Mouse (Mus musculus): Measurements from ENCODE around the gene Hesx1. TPM values are rescaled to one million over a fixed set of nuclear protein-coding genes. Genes with fewer than 3 reads are reported as not detected.

Hesx1 gene
- total and polyA plus RNA-seq, 3 experiments, result 1.9 to 4.3 (median 3.9) TPM

DNA sequence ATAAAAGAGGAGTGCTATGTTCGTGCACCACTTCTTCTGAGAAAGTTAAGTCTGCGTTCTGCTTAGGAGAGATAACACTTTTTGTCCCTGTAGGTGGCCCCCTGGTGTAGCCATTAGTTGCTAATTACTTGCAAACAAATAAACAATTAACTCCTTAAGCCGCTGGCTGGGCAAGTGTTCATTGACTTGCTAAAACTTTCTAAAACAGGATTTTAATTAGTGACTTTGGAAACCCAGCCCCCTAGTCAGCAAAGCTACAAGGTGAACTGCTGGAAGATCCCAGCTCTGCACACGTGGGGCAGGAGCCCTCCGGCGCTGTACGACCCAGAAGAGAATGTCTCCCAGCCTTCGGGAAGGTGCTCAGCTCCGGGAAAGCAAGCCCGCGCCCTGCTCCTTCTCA is 6.2 kb downstream of the Hesx1 start:
- no peak for TF ChIP-seq NRF1 (IDR thresholded peaks at IDR 0.05; ENCODE audit: low read depth, low read length)
- Histone ChIP-seq H3K4me2 (ENCODE audit: insufficient read depth, low read depth, poor library complexity, severe bottlenecking) (no peak overlapping the region), H3K4me3 (replicated peaks in 1 of 3; ENCODE audit: low read depth in 2 of 3, low read length in 2 of 3, poor library complexity in 1 of 3) (no peak overlapping the region), H3K36me3 (replicated peaks in 1 of 2; ENCODE audit: control insufficient read depth in 1 of 2, insufficient read depth in 1 of 2, low read length in 1 of 2) (no peaks in the 10 kb centered on the region), H3K79me2 (replicated peaks; ENCODE audit: control insufficient read depth, extremely low read depth, insufficient read depth, poor library complexity, severe bottlenecking) (no peaks in the 10 kb centered on the region), H3K4me1 (ENCODE audit: control insufficient read depth in 1 of 2, insufficient read depth in 2 of 2) (no peaks in the 10 kb centered on the region), H3K9me3 (replicated peaks; ENCODE audit: low read length) (no peaks in the 10 kb centered on the region), H3K9ac (ENCODE audit: insufficient read depth, low read depth) (no peak overlapping the region), H3K27ac (ENCODE audit: insufficient read depth, low read depth) (no peak overlapping the region), H3K27me3 (replicated peaks) (no peaks in the 10 kb centered on the region)
- dilution Hi-C loops (cut with MboI; ENCODE audit: extremely low pct_ligation_motif_present, extremely low pct_unique_long_range_greater_than_20kb, low sequenced_read_pairs) (no loop called here), in situ Hi-C loops (cut with MboI; ENCODE audit: low pct_ligation_motif_present, low pct_unique_long_range_greater_than_20kb, low sequenced_read_pairs) (loop anchor here (25.0 kb wide), 1 partner anchor 513 kb away; no protein-coding TSS in a partner anchor)
- no peak for DNase-seq (ENCODE audit: extremely low read depth)

DNA sequence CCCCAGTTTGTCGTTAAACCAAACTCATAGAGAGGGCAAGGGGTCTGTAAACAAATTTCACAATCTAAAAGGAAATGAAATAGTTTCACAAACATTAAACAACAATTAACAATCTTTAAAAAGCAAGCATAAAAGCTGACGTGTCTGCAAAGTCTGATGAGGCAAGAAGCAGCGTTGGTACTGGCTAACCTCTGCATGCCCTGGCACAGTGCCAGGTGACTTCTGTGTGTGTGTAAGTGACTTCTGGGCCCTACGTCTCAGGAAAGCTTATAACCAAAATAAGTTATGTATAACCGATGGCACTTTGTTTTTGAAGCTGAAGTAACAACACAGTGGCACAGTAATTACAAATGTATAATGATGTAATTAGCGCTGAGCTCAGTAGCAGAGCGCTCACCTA is 10.7 kb downstream of the Hesx1 start:
- H3K4me3 ChIP-seq (replicated peaks in 1 of 3; ENCODE audit: low read depth in 2 of 3, low read length in 2 of 3, poor library complexity in 1 of 3), result no peak overlapping the region
- dilution Hi-C loops (cut with MboI; ENCODE audit: extremely low pct_ligation_motif_present, extremely low pct_unique_long_range_greater_than_20kb, low sequenced_read_pairs) (no loop called here), in situ Hi-C loops (cut with MboI; ENCODE audit: low pct_ligation_motif_present, low pct_unique_long_range_greater_than_20kb, low sequenced_read_pairs) (loop anchor here (25.0 kb wide), 1 partner anchor 518 kb away; no protein-coding TSS in a partner anchor)
- DNase-seq (ENCODE audit: extremely low read depth), result no peak
- TF ChIP-seq MAZ (IDR thresholded peaks at IDR 0.05; ENCODE audit: low read depth, low read length), result no peak
- H3K27ac ChIP-seq (ENCODE audit: insufficient read depth, low read depth), result no peak overlapping the region
- H3K9ac ChIP-seq (ENCODE audit: insufficient read depth, low read depth), result no peak overlapping the region
- H3K79me2 ChIP-seq (replicated peaks; ENCODE audit: control insufficient read depth, extremely low read depth, insufficient read depth, poor library complexity, severe bottlenecking), result no peaks in the 10 kb centered on the region
- no peaks in the 10 kb centered on the region for H3K27me3 ChIP-seq (replicated peaks)
- no peaks in the 10 kb centered on the region for H3K9me3 ChIP-seq (replicated peaks; ENCODE audit: low read length)
- no peaks in the 10 kb centered on the region for H3K36me3 ChIP-seq (replicated peaks in 1 of 2; ENCODE audit: control insufficient read depth in 1 of 2, insufficient read depth in 1 of 2, low read length in 1 of 2)
- no peaks in the 10 kb centered on the region for H3K4me1 ChIP-seq (ENCODE audit: control insufficient read depth in 1 of 2, insufficient read depth in 2 of 2)
- no peak overlapping the region for H3K4me2 ChIP-seq (ENCODE audit: insufficient read depth, low read depth, poor library complexity, severe bottlenecking)

DNA sequence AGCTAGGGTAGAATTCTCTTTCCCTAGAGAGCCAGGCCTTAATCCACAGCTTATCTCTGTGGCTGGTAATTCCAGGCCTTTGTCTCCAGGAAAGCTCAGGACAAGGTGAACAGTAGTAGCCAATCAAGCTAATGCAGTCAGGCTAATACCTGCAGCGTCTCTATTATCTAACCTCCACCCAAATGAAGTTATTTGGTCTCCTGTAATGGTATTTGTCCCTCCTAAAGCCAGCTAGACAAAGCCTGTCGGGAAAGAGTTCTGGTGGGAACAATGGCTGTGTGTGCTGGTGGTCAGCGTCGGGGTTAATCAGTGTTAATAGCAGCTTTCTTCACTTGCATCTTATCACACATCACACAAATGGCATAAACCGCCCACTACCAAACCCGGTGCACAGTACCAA is 11.7 kb downstream of the Hesx1 start:
- DNase-seq (ENCODE audit: extremely low read depth), result no peak
- H3K27me3 ChIP-seq (replicated peaks), result no peaks in the 10 kb centered on the region
- no peak overlapping the region for H3K4me3 ChIP-seq (replicated peaks in 1 of 3; ENCODE audit: low read depth in 2 of 3, low read length in 2 of 3, poor library complexity in 1 of 3)
- dilution Hi-C loops (cut with MboI; ENCODE audit: extremely low pct_ligation_motif_present, extremely low pct_unique_long_range_greater_than_20kb, low sequenced_read_pairs), result no loop called here
- H3K4me1 ChIP-seq (ENCODE audit: control insufficient read depth in 1 of 2, insufficient read depth in 2 of 2), result no peaks in the 10 kb centered on the region
- no peaks in the 10 kb centered on the region for H3K79me2 ChIP-seq (replicated peaks; ENCODE audit: control insufficient read depth, extremely low read depth, insufficient read depth, poor library complexity, severe bottlenecking)
- H3K27ac ChIP-seq (ENCODE audit: insufficient read depth, low read depth), result no peak overlapping the region
- no peak overlapping the region for H3K9ac ChIP-seq (ENCODE audit: insufficient read depth, low read depth)
- in situ Hi-C loops (cut with MboI; ENCODE audit: low pct_ligation_motif_present, low pct_unique_long_range_greater_than_20kb, low sequenced_read_pairs), result loop anchor here (25.0 kb wide), 1 partner anchor 519 kb away; no protein-coding TSS in a partner anchor
- H3K4me2 ChIP-seq (ENCODE audit: insufficient read depth, low read depth, poor library complexity, severe bottlenecking), result no peak overlapping the region
- no peaks in the 10 kb centered on the region for H3K9me3 ChIP-seq (replicated peaks; ENCODE audit: low read length)
- H3K36me3 ChIP-seq (replicated peaks in 1 of 2; ENCODE audit: control insufficient read depth in 1 of 2, insufficient read depth in 1 of 2, low read length in 1 of 2), result no peaks in the 10 kb centered on the region
- no peak for TF ChIP-seq ZNF384 (IDR thresholded peaks at IDR 0.05; ENCODE audit: low read depth, low read length)
- no peak for TF ChIP-seq EP300 (IDR thresholded peaks at IDR 0.05; ENCODE audit: low read length)
- TF ChIP-seq SMC3 (IDR thresholded peaks at IDR 0.05; ENCODE audit: low read depth, low read length), result no peak
- TF ChIP-seq KAT2A (IDR thresholded peaks at IDR 0.05; ENCODE audit: insufficient replicate concordance, low read length), result no peak
- no peak for TF ChIP-seq CHD2 (IDR thresholded peaks at IDR 0.05; ENCODE audit: low read length)
- no peak for TF ChIP-seq UBTF (IDR thresholded peaks at IDR 0.05; ENCODE audit: low read depth, low read length)
- TF ChIP-seq TBP (conservative IDR thresholded peaks at IDR 0.05; ENCODE audit: low read depth, low read length), result no peak
- no peak for TF ChIP-seq ZMIZ1 (IDR thresholded peaks at IDR 0.05; ENCODE audit: low read depth, low read length)
- no peak for TF ChIP-seq MAFK (IDR thresholded peaks at IDR 0.05; ENCODE audit: insufficient replicate concordance, low read length)
- no peak for TF ChIP-seq JUN (IDR thresholded peaks at IDR 0.05; ENCODE audit: insufficient read depth, low read depth, low read length)
- no peak for TF ChIP-seq NRF1 (IDR thresholded peaks at IDR 0.05; ENCODE audit: low read depth, low read length)
- TF ChIP-seq MXI1 (IDR thresholded peaks at IDR 0.05; ENCODE audit: low read depth, low read length), result no peak
- TF ChIP-seq E2F4 (IDR thresholded peaks at IDR 0.05; ENCODE audit: insufficient replicate concordance, low read depth, low read length), result no peak
- TF ChIP-seq MAZ (IDR thresholded peaks at IDR 0.05; ENCODE audit: low read depth, low read length), result no peak
- TF ChIP-seq POLR2A (IDR thresholded peaks at IDR 0.05; ENCODE audit: low read depth, low read length), result no peak
- TF ChIP-seq GABPA (IDR thresholded peaks at IDR 0.05; ENCODE audit: insufficient replicate concordance, low read depth, low read length), result no peak
- TF ChIP-seq MAX (IDR thresholded peaks at IDR 0.05; ENCODE audit: low read length), result no peak
- no peak for TF ChIP-seq CHD1 (IDR thresholded peaks at IDR 0.05; ENCODE audit: low read depth, low read length)
- TF ChIP-seq RCOR1 (conservative IDR thresholded peaks at IDR 0.05; ENCODE audit: low read depth, low read length), result no peak
